Mouse (Mus musculus) hindbrain, embryonic 15.5 days (tissue): ENCODE data around the gene Csmd2. TPM values are rescaled to one million over a fixed set of nuclear protein-coding genes. Genes with fewer than 3 reads are reported as not detected.
A peak's percentile ranks its signal among the peaks of the same experiment; 100 is the strongest.

Experiments
- ATAC-seq: fragments of 200-750 bp; cut with Nextera tagmentation; 2 replicates; pipeline ENCODE4 v1.8.0; 2017; ENCODE audit warnings: low read depth, moderate number of reproducible peaks, moderate TSS enrichment; ENCODE audit not compliant: low FRiP score
- H3K27ac ChIP-seq: fragments of 300-500 bp; sonication (generic); replicated peaks from 2 replicates; pipeline ENCODE4 v1.5.1; 2015; ENCODE audit warnings: mild to moderate bottlenecking, inconsistent platforms
- H3K27me3 ChIP-seq: fragments of 300-500 bp; sonication (generic); 2 replicates; pipeline ENCODE4 v1.6.1; 2015; ENCODE audit warnings: control low read depth, inconsistent platforms
- H3K36me3 ChIP-seq: fragments of 300-500 bp; sonication (generic); 2 replicates; pipeline ENCODE4 v1.6.1; 2015; ENCODE audit warnings: control low read depth, inconsistent platforms
- H3K4me1 ChIP-seq: fragments of 300-500 bp; sonication (generic); replicated peaks from 2 replicates; pipeline ENCODE4 v1.6.1; 2015; ENCODE audit warnings: control low read depth, inconsistent platforms
- H3K4me2 ChIP-seq: fragments of 300-500 bp; sonication (generic); 2 replicates; pipeline ENCODE4 v1.6.1; 2015; ENCODE audit warnings: moderate library complexity, mild to moderate bottlenecking, inconsistent platforms
- H3K4me3 ChIP-seq: fragments of 300-500 bp; sonication (generic); 2 replicates; pipeline ENCODE4 v1.5.1; 2015; ENCODE audit warnings: mild to moderate bottlenecking, inconsistent platforms
- H3K9ac ChIP-seq: fragments of 300-500 bp; sonication (generic); 2 replicates; pipeline ENCODE4 v1.6.1; 2015; ENCODE audit warnings: inconsistent platforms
- H3K9me3 ChIP-seq: fragments of 300-500 bp; sonication (generic); 2 replicates; pipeline ENCODE4 v1.6.1; 2016; ENCODE audit warnings: control low read depth, inconsistent platforms
- whole genome bisulfite sequencing: fragments of 180-500 bp; shearing (Covaris S2); methylation state at CpG from one replicate; pipeline ENCODE4 v1.1.7; 2015; 5-methylcytosine and 5-hydroxymethylcytosine counted together
- polyA plus RNA-seq: library from polyadenylated mRNA; unstranded; fragments of >200 nt; fragmentation: Nextera tagmentation; extraction: Ambion mirVana; gene quantifications from 2 replicates; pipeline ENCODE4 v1.2.1, GENCODE M21; 2015

Csmd2 gene
- polyA plus RNA-seq, 1 experiment from 2014 or later = 13.0 TPM

DNA sequence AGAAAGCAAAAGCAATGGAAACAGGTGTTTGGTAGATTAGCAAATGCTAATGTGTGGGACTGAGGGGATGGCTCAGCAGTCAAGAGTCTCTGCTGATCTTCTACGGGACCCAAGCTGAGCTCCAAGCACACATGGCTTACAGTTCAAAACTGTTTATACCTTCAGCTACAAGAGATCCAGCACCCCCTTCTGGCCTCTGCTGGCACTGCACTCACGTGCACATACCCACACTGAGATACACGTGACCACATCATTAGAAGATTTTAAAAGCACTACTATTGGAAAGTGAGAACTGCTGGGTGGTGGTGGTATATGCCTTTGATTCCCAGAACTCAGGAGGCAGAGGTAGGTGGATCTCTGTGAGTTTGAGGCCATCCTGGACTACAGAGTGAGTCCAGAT, 417.9 kb downstream of the Csmd2 start:
- H3K4me3 ChIP-seq = no peak overlapping the region
- peaks cover 12% of the 10 kb centered on the region for H3K4me1 ChIP-seq
- no peak for ATAC-seq
- 91% methylated on average over 3 of the region's 3 CpGs for WGBS
- H3K36me3 ChIP-seq = peaks cover 11% of the 10 kb centered on the region; the same call in 1 of the 2 replicates
- no peak overlapping the region for H3K27ac ChIP-seq
- no peak overlapping the region for H3K4me2 ChIP-seq
- no peak overlapping the region for H3K9ac ChIP-seq
- H3K27me3 ChIP-seq = no peaks in the 10 kb centered on the region
- no peaks in the 10 kb centered on the region for H3K9me3 ChIP-seq

DNA sequence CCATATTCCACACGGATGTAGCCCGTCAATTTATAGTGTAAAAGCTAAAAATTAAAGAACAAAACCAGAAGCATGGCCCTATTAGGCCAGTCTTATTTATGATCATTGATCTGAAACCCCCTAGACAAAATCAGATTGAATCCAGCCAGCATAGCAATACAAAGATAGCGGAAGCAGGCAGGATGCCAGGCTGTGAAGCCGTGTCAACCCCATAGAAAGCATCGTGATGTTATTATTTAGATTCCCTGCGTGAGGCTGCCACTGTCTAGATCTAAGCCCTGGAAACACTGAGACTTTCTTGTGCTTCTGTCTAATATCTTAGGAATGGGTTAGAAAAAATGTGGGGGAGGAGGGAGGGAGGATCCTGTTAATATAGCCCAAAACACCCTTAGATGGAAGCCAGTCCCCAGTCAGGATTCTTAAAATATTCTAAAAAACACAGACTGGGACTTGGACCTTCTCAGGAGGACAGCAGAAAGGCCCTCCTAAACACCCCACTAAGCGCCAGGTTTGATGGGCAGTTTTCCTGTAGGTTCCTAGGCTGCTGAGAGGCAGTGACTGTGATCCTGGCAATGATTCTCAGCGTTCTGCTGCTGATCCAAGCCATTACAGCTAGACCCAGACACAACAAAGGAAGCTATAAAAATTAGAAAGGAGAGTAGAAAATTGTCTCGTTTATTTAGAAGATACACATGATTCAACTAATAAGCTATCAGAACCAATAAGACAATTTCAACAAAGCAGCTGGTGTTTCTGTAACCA, 419.6 kb downstream of the Csmd2 start:
- Histone ChIP-seq H3K4me3 (no peak overlapping the region), H3K9ac (no peak overlapping the region), H3K9me3 (no peaks in the 10 kb centered on the region), H3K27ac (peak overlapping the region; percentile 55), H3K4me2 (no peak overlapping the region), H3K27me3 (no peaks in the 10 kb centered on the region), H3K36me3 (peaks cover 10% of the 10 kb centered on the region; the same call in 1 of the 2 replicates), H3K4me1 (peaks cover 12% of the 10 kb centered on the region)
- ATAC-seq = no peak
- 48% methylated on average over 9 of the region's 9 CpGs for WGBS

GRCm38 (mm10) chr4:128411941-128412630, 424.4 kb downstream of the Csmd2 start:
- peaks cover 18% of the 10 kb centered on the region for H3K4me1 ChIP-seq
- no peak overlapping the region; the same call in 1 of the 2 replicates for H3K27ac ChIP-seq
- H3K9me3 ChIP-seq = no peaks in the 10 kb centered on the region
- H3K36me3 ChIP-seq = peaks cover 9% of the 10 kb centered on the region; the same call in 1 of the 2 replicates
- WGBS = 62% methylated on average over 7 of the region's 7 CpGs
- H3K4me3 ChIP-seq = no peak overlapping the region
- H3K4me2 ChIP-seq = no peak overlapping the region
- no peaks in the 10 kb centered on the region for H3K27me3 ChIP-seq
- H3K9ac ChIP-seq = no peak overlapping the region
- no peak for ATAC-seq

GRCm38 (mm10) chr4:128414741-128415140, 427.1 kb downstream of the Csmd2 start:
- no peak for ATAC-seq
- Histone ChIP-seq H3K27ac (no peak overlapping the region), H3K9ac (no peak overlapping the region), H3K36me3 (peaks cover 12% of the 10 kb centered on the region; the same call in 1 of the 2 replicates), H3K9me3 (no peaks in the 10 kb centered on the region), H3K4me1 (0 out of 2 replicates have a peak, but pooled peaks cover 9% of the 10 kb centered on the region), H3K4me3 (no peak overlapping the region), H3K4me2 (no peak overlapping the region), H3K27me3 (no peaks in the 10 kb centered on the region)
- 88% methylated on average over 2 of the region's 2 CpGs for WGBS

GRCm38 (mm10) chr4:128419988-128420617, 432.4 kb downstream of the Csmd2 start:
- 0 out of 2 replicates have a peak, but pooled peaks cover 3% of the 10 kb centered on the region for H3K4me1 ChIP-seq
- peak; percentile 77 for ATAC-seq
- H3K4me2 ChIP-seq = no peak overlapping the region
- H3K27ac ChIP-seq = no peak overlapping the region; the same call in 1 of the 2 replicates
- H3K9me3 ChIP-seq = no peaks in the 10 kb centered on the region
- H3K9ac ChIP-seq = no peak overlapping the region
- no peaks in the 10 kb centered on the region for H3K27me3 ChIP-seq
- H3K36me3 ChIP-seq = peaks cover 5% of the 10 kb centered on the region; the same call in 1 of the 2 replicates
- H3K4me3 ChIP-seq = no peak overlapping the region
- 38% methylated on average over 7 of the region's 7 CpGs for WGBS

- Histone ChIP-seq H3K27me3 (no peaks in the 10 kb centered on the region), H3K4me2 (no peak overlapping the region), H3K9ac (no peak overlapping the region), H3K27ac (no peak overlapping the region), H3K4me3 (no peak overlapping the region), H3K36me3 (0 out of 2 replicates have a peak, but pooled peaks cover 2% of the 10 kb centered on the region), H3K9me3 (no peaks in the 10 kb centered on the region), H3K4me1 (peaks cover 9% of the 10 kb centered on the region)
- WGBS = 40% methylated on average over 4 of the region's 4 CpGs
- no peak for ATAC-seq
These were observed 434.8 kb downstream of the Csmd2 start for GRCm38 (mm10) chr4:128422486-128422885.

DNA sequence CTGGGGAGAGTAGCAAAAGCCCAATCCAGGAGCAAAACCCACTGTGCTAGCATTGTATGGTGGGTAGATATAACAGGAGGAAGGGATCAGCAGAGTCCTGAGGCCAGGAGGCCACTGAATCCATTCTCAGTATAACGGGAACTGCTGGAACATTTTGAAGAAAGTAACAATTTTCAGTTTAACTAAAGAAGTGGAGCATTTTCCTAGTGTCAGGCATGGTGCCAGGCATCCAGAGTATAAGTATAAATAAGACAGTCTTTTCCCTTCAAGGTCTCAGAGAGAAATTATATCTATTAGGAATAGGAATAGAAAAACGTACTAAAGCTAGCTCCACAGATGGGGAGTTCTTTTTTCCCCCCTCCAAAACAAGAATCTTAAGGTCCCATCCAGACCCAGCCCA, 437.7 kb downstream of the Csmd2 start:
- H3K27ac ChIP-seq = no peak overlapping the region
- no peak overlapping the region for H3K4me3 ChIP-seq
- H3K9me3 ChIP-seq = no peaks in the 10 kb centered on the region
- no peak for ATAC-seq
- peaks cover 26% of the 10 kb centered on the region for H3K4me1 ChIP-seq
- H3K4me2 ChIP-seq = no peak overlapping the region
- H3K9ac ChIP-seq = no peak overlapping the region
- H3K27me3 ChIP-seq = no peaks in the 10 kb centered on the region
- H3K36me3 ChIP-seq = no peaks in the 10 kb centered on the region
- WGBS = 88% methylated on average over 2 of the region's 2 CpGs

DNA sequence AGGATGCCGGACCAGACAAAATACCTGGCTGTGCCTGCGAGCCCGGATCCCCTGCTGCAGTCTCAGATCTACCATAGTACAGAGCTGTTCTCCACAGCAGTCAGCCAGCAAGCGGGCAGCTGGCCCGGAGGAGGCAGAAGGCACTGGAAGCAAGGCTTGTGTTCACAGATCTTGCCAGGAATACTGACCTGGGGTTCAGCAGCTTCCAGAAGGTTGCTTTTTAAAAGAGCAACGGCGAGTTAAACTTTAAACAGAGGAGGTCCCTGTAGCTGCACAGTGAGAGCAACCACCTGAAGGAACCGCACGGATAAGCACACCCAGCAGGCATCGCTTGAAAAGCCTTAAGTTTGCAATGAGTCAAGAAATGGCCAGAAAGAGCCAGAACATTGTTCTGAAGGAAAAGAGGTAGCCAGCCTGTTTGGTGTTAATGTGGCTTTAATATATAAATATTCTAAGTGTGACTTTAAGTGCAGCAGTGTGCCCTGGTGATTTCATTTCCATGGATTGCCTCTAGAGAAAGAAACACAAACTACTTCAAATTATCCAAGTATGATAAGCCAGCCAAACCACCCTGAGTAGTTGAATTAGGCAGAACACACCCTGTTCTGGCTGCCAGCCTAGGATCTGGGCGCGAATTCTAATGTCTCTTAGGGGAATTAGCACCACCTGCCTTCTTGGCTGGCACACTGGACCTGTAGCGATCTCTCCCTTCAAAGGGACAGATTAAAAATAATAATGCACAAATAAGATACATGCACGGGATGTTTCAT, 439.8 kb downstream of the Csmd2 start:
- Histone ChIP-seq H3K4me1 (peaks cover 26% of the 10 kb centered on the region), H3K4me3 (no peak overlapping the region), H3K9ac (no peak overlapping the region), H3K27me3 (no peaks in the 10 kb centered on the region), H3K4me2 (no peak overlapping the region), H3K9me3 (no peaks in the 10 kb centered on the region), H3K36me3 (no peaks in the 10 kb centered on the region), H3K27ac (0 out of 2 replicates have a peak overlapping the region, but pooled peaks have one; percentile 74)
- WGBS = 70% methylated on average over 14 of the region's 14 CpGs
- ATAC-seq = no peak

DNA sequence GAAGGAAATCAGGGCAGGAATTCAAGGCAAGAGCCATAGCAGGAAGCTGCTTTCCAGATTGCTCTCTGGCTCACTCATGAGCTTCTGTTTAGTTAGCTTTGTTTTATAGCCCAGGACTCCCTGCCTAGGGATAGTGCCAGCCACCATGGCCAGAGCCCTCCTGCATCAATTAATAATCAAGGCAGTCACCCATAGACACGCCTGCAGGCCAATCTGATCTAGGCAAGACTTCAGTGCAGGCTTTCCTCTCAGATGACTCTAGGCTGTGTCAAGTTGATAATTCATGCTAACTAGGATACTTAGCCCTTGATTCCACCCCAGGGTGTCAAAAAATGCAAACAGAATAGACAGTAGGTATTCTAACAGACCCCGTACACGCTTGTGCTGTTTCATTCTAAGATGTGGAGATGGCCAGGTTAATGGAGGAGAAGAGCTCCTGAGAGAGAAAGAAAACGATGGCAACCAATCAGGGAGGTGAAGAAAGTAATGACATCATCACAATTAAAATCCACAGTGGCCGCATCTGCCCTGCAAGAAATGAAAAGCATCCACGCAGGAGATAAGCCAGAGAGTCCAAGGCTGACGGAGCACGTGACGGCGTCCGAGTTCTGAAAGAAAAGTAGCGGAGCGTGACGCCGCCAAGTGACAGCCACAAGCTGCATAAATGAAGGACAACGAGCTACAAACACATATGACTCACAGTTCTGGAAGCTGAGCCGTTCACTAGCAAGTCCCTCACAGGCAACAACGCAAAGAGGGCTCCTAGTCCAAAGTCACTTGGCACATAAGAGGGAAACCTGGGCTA, 440.8 kb downstream of the Csmd2 start:
- Histone ChIP-seq H3K4me1 (peaks cover 24% of the 10 kb centered on the region), H3K27ac (peak overlapping the region; percentile 74), H3K9me3 (no peaks in the 10 kb centered on the region), H3K36me3 (no peaks in the 10 kb centered on the region), H3K4me3 (no peak overlapping the region), H3K4me2 (peak overlapping the region; percentile 38), H3K27me3 (no peaks in the 10 kb centered on the region), H3K9ac (no peak overlapping the region)
- 17% methylated on average over 18 of the region's 18 CpGs for WGBS
- peak; percentile 57 for ATAC-seq

GRCm38 (mm10) chr4:128429591-128429990, 441.9 kb downstream of the Csmd2 start:
- ATAC-seq = 0 out of 2 replicates have a peak, but pooled peaks have one; percentile 44
- 77% methylated on average over 8 of the region's 8 CpGs for WGBS
- Histone ChIP-seq H3K4me2 (no peak overlapping the region), H3K36me3 (no peaks in the 10 kb centered on the region), H3K27ac (peak overlapping the region; percentile 74; the same call in 1 of the 2 replicates), H3K27me3 (no peaks in the 10 kb centered on the region), H3K4me3 (no peak overlapping the region), H3K9ac (no peak overlapping the region), H3K4me1 (peaks cover 24% of the 10 kb centered on the region), H3K9me3 (no peaks in the 10 kb centered on the region)

GRCm38 (mm10) chr4:128440550-128440949, 452.9 kb downstream of the Csmd2 start:
- ATAC-seq = no peak
- peaks cover 8% of the 10 kb centered on the region for H3K4me1 ChIP-seq
- WGBS = 79% methylated on average over 6 of the region's 6 CpGs
- no peaks in the 10 kb centered on the region for H3K36me3 ChIP-seq
- no peaks in the 10 kb centered on the region for H3K27me3 ChIP-seq
- no peaks in the 10 kb centered on the region for H3K9me3 ChIP-seq
- no peak overlapping the region for H3K27ac ChIP-seq
- H3K9ac ChIP-seq = no peak overlapping the region
- no peak overlapping the region for H3K4me3 ChIP-seq
- no peak overlapping the region for H3K4me2 ChIP-seq
